Mouse (Mus musculus): ENCODE results near the gene Rac3.
A peak's percentile ranks its signal among the peaks of the same experiment; 100 is the strongest.
"Not testable (repeated sequence)": the region's sequence is repeated elsewhere in the genome, so short reads cannot be mapped to it uniquely, and the experiment has no call there.

Gene Rac3

DNA sequence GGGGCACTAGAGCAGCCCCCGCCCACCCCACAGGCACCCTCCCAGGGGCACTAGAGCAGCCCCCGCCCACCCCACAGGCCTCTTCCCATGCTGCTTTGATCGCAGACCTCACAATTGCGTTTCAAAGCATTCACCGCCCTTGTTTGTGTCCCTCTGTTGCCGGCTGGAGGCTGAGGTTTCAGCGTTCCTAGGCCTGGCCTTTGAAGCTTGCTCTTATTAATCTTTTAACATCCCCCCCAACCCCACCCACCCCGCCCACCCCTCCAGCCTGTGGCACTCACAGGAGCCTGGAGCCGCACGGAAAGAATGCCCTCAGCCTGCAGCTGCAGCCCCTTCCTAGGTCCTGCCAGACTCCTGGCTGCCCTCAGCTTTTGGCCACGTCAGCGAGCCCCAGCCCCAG is 14.0 kb upstream of the Rac3 start:
- DNase-seq, result no peak

DNA sequence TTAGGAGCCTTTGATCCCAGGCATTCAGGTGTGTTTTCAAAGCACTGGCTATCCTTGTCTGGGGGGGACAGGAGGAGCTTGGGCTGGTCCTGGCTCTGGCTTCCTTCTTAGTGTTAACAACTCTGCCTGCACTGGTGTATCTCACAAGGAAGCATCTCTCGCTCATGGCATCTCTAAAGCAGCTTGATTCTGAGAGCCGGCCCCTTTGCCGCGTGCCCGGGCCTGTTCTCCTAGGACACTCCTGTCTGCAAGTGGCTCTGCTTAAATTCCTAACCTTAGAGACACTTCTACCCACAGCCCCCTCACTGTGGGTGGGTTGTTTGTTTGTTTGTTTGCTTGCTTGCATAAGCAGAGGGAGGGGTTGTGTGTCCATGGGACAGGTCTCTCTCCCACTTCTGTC is 13.3 kb upstream of the Rac3 start:
- DNase-seq, result no peak

DNA sequence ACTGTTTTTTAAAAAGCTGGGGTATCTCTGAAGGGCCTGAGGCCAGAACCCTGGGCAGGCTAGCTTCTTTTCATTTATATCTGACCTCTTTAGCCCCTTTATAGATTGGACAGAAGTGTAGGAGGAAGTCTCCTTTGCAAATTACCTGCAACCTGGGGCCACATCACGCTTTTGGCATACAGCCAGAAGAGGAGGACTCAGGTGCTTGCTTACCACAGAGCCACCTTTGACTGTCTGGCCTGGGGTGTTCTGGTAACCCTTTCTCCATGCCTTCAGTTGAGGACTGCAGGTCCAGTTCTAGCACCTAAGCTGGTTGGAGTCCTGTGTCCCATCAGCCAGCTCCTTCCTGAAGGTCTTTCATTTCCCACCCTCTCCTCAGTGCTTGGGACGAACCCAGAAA is 11.7 kb upstream of the Rac3 start:
- DNase-seq, result no peak

DNA sequence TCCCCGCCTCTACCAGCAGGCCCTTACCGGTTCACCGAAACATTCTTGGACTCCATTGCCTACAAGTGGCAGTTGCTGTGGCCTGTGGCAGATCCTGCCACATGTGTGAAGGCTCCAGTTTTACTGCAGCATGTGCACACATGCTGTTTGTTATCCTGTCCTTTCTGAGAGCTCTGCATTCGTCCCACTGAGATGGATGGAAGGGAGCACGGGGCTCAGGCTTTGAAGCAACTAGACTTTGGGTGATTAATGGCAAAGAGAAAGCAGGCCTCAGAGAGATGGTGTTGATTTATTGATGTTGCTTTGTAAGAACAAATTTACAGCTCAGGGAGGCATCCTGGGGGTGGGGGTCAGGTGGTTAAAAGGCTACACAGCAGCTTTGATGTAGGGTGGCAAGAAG is 10.6 kb upstream of the Rac3 start:
- DNase-seq, result no peak

GRCm38 (mm10) chr11:120711980-120712604 is 9.2 kb upstream of the Rac3 start:
- DNase-seq, result no peak

DNA sequence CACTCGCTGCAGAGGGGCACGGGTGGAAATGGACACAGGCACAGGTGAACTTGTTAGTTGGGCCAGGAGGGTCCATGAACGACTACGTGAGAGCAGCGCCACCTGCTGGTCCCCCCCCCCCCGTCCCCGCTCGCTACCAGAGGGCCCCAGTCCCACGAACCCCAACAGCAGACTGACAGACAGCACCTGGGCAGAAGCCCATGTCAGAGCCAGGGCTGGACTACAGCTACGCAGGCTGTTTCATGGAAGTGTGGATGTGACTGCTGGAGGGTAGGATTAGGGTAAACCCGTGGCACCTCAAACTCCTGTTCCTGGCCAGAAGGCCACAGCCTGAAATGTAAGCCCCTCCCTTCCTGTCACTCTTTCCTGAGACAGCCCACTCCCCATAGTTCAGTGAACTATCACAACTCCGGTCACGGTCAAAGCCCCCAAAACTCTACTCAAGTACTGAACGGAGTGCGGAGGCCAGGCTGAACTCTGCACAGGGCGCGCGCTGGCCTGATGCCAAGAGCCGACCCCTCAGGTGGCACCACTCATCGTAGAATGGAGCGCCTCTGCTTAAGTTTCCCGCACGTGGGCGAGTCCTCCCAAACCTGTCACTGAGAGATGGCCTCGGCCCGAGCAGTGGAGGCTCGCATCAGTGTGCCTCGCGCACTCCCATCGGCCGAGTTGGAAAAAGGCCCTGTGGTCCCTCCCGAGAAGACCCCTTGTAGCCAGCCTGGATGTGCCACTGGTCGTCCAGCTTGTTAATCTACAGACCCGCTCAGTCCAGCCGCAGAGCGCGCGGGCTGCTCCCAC is 8.3 kb upstream of the Rac3 start:
- no peak for DNase-seq

GRCm38 (mm10) chr11:120713580-120714518 is 7.4 kb upstream of the Rac3 start, which contains the start of the genes Cenpx and Lrrc45:
Gene Cenpx (minus strand): TSS chr11:120713738.
Gene Lrrc45 (plus strand): TSS chr11:120713925.
- DNase-seq, result peak; percentile 97

GRCm38 (mm10) chr11:120714546-120714945 is 6.7 kb upstream of the Rac3 start:
- DNase-seq, result no peak

- no peak for DNase-seq
Observed at GRCm38 (mm10) chr11:120715131-120715530, 6.1 kb upstream of the Rac3 start.

GRCm38 (mm10) chr11:120719242-120719641 is 2.0 kb upstream of the Rac3 start:
- no peak for DNase-seq

DNA sequence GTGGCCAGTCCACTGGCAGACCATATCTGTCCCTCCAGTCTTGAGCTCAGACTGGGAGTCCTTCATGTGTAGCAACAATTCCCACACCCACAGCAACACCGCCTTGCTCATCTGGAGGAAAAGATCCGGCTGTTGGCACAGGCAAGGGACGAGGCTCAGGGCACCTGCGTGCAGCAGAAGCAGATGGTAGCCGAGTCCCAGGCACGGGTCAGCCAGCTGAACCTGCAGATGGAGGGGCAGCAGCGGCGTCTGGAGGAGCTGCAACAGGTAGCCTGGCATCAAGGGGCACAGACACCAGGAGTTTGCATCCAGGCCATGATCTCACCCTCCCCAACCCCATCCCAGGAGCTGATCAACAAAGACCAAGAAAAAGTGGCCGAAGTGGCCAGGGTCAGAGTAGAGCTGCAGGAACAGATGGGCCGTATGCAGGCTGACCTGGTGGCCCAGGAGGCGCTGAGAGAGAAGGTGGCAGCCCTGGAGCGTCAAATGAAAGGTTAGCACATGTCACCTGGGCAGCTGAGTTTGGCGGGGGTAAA is 1.4 kb upstream of the Rac3 start:
- DNase-seq, result no peak

GRCm38 (mm10) chr11:120720450-120720849 is 820 bp upstream of the Rac3 start:
- DNase-seq, result peak; percentile 92

GRCm38 (mm10) chr11:120722067-120722630 is 879 bp downstream of the Rac3 start:
- DNase-seq, result no peak

DNA sequence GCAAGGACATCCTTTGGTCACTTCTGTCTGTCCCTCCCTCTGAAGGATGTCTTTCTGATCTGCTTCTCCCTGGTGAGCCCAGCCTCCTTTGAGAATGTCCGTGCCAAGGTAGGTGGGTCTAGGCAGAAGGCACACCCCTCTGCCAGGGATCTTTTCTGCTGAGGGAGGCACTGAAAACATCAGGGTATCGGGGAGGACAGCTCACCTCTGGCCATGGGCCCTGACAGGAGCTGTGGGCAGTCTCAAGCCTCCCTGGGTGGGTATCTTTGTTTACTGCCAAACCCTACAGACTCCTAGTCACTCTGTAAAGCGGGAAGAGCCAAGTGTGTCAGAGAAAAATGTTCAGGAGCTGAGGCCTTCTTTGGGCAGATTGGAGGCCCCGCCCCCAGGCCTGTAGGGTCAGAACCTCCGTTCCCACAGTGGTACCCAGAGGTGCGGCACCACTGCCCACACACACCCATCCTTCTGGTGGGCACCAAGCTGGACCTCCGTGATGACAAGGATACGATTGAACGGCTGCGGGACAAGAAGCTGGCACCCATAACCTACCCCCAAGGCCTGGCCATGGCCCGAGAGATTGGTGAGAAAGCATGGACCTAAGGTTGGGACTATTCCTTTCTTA is 1.6 kb downstream of the Rac3 start:
- DNase-seq, result no peak

DNA sequence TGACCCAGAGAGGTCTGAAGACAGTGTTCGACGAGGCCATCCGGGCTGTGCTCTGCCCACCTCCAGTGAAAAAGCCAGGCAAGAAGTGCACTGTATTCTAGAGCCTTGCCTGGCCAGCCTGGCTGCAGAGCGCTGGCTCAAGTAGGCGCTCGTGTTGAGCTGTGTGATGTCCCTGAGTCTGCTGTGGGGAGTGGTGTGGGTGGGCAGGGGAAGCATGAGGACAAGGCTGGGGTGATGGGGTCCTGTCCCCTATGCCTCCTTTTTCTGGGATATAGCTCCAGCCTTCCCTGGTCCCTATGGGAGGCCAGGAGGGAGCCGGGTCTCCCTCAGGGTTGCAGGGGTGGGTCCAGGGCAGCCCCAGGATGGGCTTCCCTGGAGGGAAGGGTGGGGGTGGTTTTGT is 2.2 kb downstream of the Rac3 start:
- DNase-seq, result no peak

- no peak for DNase-seq
Observed at GRCm38 (mm10) chr11:120726243-120727168, 5.2 kb downstream of the Rac3 start.

DNA sequence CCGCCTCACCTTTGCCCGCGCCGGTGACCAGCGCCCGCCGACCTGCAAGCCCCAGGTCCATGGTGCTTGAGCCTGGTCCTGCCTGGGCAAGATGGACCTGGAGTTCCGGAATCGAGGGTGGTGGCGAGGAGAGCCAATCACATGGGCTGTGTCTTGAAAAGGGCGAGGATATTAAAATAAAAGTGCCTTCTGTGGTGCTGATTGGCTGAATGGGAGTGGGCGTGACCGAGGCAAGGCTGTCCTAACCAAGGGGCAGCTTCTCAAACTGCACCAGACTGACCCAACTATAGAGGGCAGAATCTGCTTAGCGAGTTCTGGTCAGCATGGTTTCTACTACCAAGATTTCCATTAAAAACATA is 5.9 kb downstream of the Rac3 start, which contains the start of gene Dcxr:
Gene Dcxr (minus strand): TSS at position 113 of the 359 bp plus-strand sequence.
- peak; percentile 72 for DNase-seq

GRCm38 (mm10) chr11:120727564-120727963 is 6.3 kb downstream of the Rac3 start:
- DNase-seq, result no peak

- no peak for DNase-seq
Observed at GRCm38 (mm10) chr11:120728530-120729240, 7.4 kb downstream of the Rac3 start.

DNA sequence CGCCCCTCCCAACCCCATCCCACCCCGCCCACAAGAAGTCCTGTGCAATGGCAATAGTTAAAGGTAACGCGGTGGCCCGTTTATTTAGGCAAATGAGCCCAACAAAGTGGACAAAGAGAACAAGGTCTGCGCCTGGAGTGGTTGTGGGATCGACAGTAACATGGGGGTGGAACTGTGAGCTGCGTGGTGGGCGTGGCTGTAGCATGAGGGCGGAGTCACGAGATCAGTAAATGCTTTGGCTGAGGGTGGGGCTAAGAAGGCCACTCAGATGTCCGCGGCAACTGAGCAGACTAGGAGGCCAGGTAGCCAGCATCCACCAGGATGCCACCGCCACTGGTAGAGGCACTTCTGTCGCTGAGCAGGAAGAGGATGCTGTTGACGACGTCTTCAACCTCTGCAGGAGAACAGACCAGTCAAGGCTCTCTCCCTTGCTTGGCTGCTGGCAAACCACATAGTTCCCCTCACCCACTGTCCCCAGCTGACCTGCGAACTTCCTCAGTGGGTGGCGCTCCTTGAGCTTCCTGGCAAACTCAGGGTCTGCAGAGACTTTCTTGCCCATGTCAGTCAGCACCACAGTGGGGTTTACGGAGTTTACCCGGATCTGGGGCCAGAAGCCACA is 8.3 kb downstream of the Rac3 start:
- not testable (repeated sequence) for DNase-seq
